Mouse (Mus musculus): Measurements from ENCODE around the gene Gm21974. TPM values are rescaled to one million over a fixed set of nuclear protein-coding genes. Genes with fewer than 3 reads are reported as not detected.

Gene Gm21974
- total and polyA plus RNA-seq, 3 experiments, result not detected

GRCm38 (mm10) chr7:127887781-127888180, 7.5 kb downstream of the Gm21974 start:
- H3K27ac ChIP-seq (ENCODE audit: insufficient read depth, low read depth), result no peak overlapping the region
- H3K4me2 ChIP-seq (ENCODE audit: insufficient read depth, low read depth, poor library complexity, severe bottlenecking), result no peak overlapping the region
- TF ChIP-seq ZC3H11A (IDR thresholded peaks at IDR 0.05; ENCODE audit: low read depth, low read length), result no peak
- no peak for TF ChIP-seq MXI1 (IDR thresholded peaks at IDR 0.05; ENCODE audit: low read depth, low read length)
- no peak for TF ChIP-seq RAD21 (IDR thresholded peaks at IDR 0.05; ENCODE audit: low read depth, low read length)
- no peak for TF ChIP-seq ZNF384 (IDR thresholded peaks at IDR 0.05; ENCODE audit: low read depth, low read length)
- TF ChIP-seq CTCF (conservative IDR thresholded peaks at IDR 0.05 in 1 of 2, IDR thresholded peaks at IDR 0.05 in 1 of 2; ENCODE audit: low read depth in 2 of 2, low read length in 2 of 2), result no peak
- TF ChIP-seq MEF2A (IDR thresholded peaks at IDR 0.05; ENCODE audit: borderline replicate concordance, low read depth, low read length), result no peak
- TF ChIP-seq BHLHE40 (IDR thresholded peaks at IDR 0.05; ENCODE audit: low read depth, low read length), result no peak
- no peak for TF ChIP-seq CHD1 (IDR thresholded peaks at IDR 0.05; ENCODE audit: low read depth, low read length)
- TF ChIP-seq MAFK (IDR thresholded peaks at IDR 0.05; ENCODE audit: insufficient replicate concordance, low read length), result no peak
- no peak for TF ChIP-seq SIN3A (IDR thresholded peaks at IDR 0.05; ENCODE audit: low read length)
- TF ChIP-seq MAZ (IDR thresholded peaks at IDR 0.05; ENCODE audit: low read depth, low read length), result no peak
- peaks cover 3 to 47% of the 10 kb centered on the region in 2 experiments for H3K4me1 ChIP-seq (ENCODE audit: control insufficient read depth in 1 of 2, insufficient read depth in 2 of 2)
- H3K27me3 ChIP-seq (replicated peaks), result no peaks in the 10 kb centered on the region
- H3K9ac ChIP-seq (ENCODE audit: insufficient read depth, low read depth), result no peak overlapping the region
- no peak for DNase-seq (ENCODE audit: extremely low read depth)
- in situ Hi-C loops (cut with MboI; ENCODE audit: low pct_ligation_motif_present, low pct_unique_long_range_greater_than_20kb, low sequenced_read_pairs), result no loop called here
- no peak overlapping the region for H3K4me3 ChIP-seq (replicated peaks in 1 of 3; ENCODE audit: low read depth in 2 of 3, low read length in 2 of 3, poor library complexity in 1 of 3)
- peaks cover 60 to 96% of the 10 kb centered on the region in 2 experiments for H3K36me3 ChIP-seq (replicated peaks in 1 of 2; ENCODE audit: control insufficient read depth in 1 of 2, insufficient read depth in 1 of 2, low read length in 1 of 2)
- H3K79me2 ChIP-seq (replicated peaks; ENCODE audit: control insufficient read depth, extremely low read depth, insufficient read depth, poor library complexity, severe bottlenecking), result no peaks in the 10 kb centered on the region; the same call in 1 of the 2 replicates
- dilution Hi-C loops (cut with MboI; ENCODE audit: extremely low pct_ligation_motif_present, extremely low pct_unique_long_range_greater_than_20kb, low sequenced_read_pairs), result no loop called here
- H3K9me3 ChIP-seq (replicated peaks; ENCODE audit: low read length), result no peaks in the 10 kb centered on the region

- Histone ChIP-seq H3K9ac (ENCODE audit: insufficient read depth, low read depth) (no peak overlapping the region), H3K79me2 (replicated peaks; ENCODE audit: control insufficient read depth, extremely low read depth, insufficient read depth, poor library complexity, severe bottlenecking) (no peaks in the 10 kb centered on the region; the same call in 1 of the 2 replicates), H3K4me3 (replicated peaks in 1 of 3; ENCODE audit: low read depth in 2 of 3, low read length in 2 of 3, poor library complexity in 1 of 3) (no peak overlapping the region), H3K27ac (ENCODE audit: insufficient read depth, low read depth) (no peak overlapping the region), H3K4me2 (ENCODE audit: insufficient read depth, low read depth, poor library complexity, severe bottlenecking) (no peak overlapping the region), H3K27me3 (replicated peaks) (no peaks in the 10 kb centered on the region), H3K36me3 (replicated peaks in 1 of 2; ENCODE audit: control insufficient read depth in 1 of 2, insufficient read depth in 1 of 2, low read length in 1 of 2) (peaks cover 66 to 98% of the 10 kb centered on the region in 2 experiments), H3K4me1 (ENCODE audit: control insufficient read depth in 1 of 2, insufficient read depth in 2 of 2) (peaks cover 3 to 47% of the 10 kb centered on the region in 2 experiments), H3K9me3 (replicated peaks; ENCODE audit: low read length) (peaks cover 4% of the 10 kb centered on the region)
- dilution Hi-C loops (cut with MboI; ENCODE audit: extremely low pct_ligation_motif_present, extremely low pct_unique_long_range_greater_than_20kb, low sequenced_read_pairs), result no loop called here
- in situ Hi-C loops (cut with MboI; ENCODE audit: low pct_ligation_motif_present, low pct_unique_long_range_greater_than_20kb, low sequenced_read_pairs), result no loop called here
- DNase-seq (ENCODE audit: extremely low read depth), result no peak
- TF ChIP-seq MEF2A (IDR thresholded peaks at IDR 0.05; ENCODE audit: borderline replicate concordance, low read depth, low read length) (no peak), ZC3H11A (IDR thresholded peaks at IDR 0.05; ENCODE audit: low read depth, low read length) (no peak), SIN3A (IDR thresholded peaks at IDR 0.05; ENCODE audit: low read length) (no peak), NRF1 (IDR thresholded peaks at IDR 0.05; ENCODE audit: low read depth, low read length) (no peak), MAX (IDR thresholded peaks at IDR 0.05; ENCODE audit: low read length) (no peak)
These were observed 8.1 kb downstream of the Gm21974 start for GRCm38 (mm10) chr7:127887191-127887590.

GRCm38 (mm10) chr7:127886551-127886950, 8.7 kb downstream of the Gm21974 start:
- no peaks in the 10 kb centered on the region; the same call in 1 of the 2 replicates for H3K79me2 ChIP-seq (replicated peaks; ENCODE audit: control insufficient read depth, extremely low read depth, insufficient read depth, poor library complexity, severe bottlenecking)
- dilution Hi-C loops (cut with MboI; ENCODE audit: extremely low pct_ligation_motif_present, extremely low pct_unique_long_range_greater_than_20kb, low sequenced_read_pairs), result no loop called here
- peaks cover 72 to 98% of the 10 kb centered on the region in 2 experiments for H3K36me3 ChIP-seq (replicated peaks in 1 of 2; ENCODE audit: control insufficient read depth in 1 of 2, insufficient read depth in 1 of 2, low read length in 1 of 2)
- no peak for TF ChIP-seq ETS1 (conservative IDR thresholded peaks at IDR 0.05; ENCODE audit: low read depth, low read length)
- no peak for TF ChIP-seq KAT2A (IDR thresholded peaks at IDR 0.05; ENCODE audit: insufficient replicate concordance, low read length)
- TF ChIP-seq CTCF (conservative IDR thresholded peaks at IDR 0.05 in 1 of 2, IDR thresholded peaks at IDR 0.05 in 1 of 2; ENCODE audit: low read depth in 2 of 2, low read length in 2 of 2), result no peak
- no peak for TF ChIP-seq MEF2A (IDR thresholded peaks at IDR 0.05; ENCODE audit: borderline replicate concordance, low read depth, low read length)
- no peak for TF ChIP-seq UBTF (IDR thresholded peaks at IDR 0.05; ENCODE audit: low read depth, low read length)
- TF ChIP-seq JUN (IDR thresholded peaks at IDR 0.05; ENCODE audit: insufficient read depth, low read depth, low read length), result no peak
- no peak for TF ChIP-seq E2F4 (IDR thresholded peaks at IDR 0.05; ENCODE audit: insufficient replicate concordance, low read depth, low read length)
- no peak for TF ChIP-seq USF2 (conservative IDR thresholded peaks at IDR 0.05; ENCODE audit: low read depth, low read length)
- peaks cover 11% of the 10 kb centered on the region for H3K9me3 ChIP-seq (replicated peaks; ENCODE audit: low read length)
- H3K27ac ChIP-seq (ENCODE audit: insufficient read depth, low read depth), result no peak overlapping the region
- no peak overlapping the region for H3K9ac ChIP-seq (ENCODE audit: insufficient read depth, low read depth)
- H3K4me2 ChIP-seq (ENCODE audit: insufficient read depth, low read depth, poor library complexity, severe bottlenecking), result no peak overlapping the region
- in situ Hi-C loops (cut with MboI; ENCODE audit: low pct_ligation_motif_present, low pct_unique_long_range_greater_than_20kb, low sequenced_read_pairs), result no loop called here
- H3K27me3 ChIP-seq (replicated peaks), result no peaks in the 10 kb centered on the region
- peaks cover 3 to 47% of the 10 kb centered on the region in 2 experiments for H3K4me1 ChIP-seq (ENCODE audit: control insufficient read depth in 1 of 2, insufficient read depth in 2 of 2)
- H3K4me3 ChIP-seq (replicated peaks in 1 of 3; ENCODE audit: low read depth in 2 of 3, low read length in 2 of 3, poor library complexity in 1 of 3), result no peak overlapping the region
- DNase-seq (ENCODE audit: extremely low read depth), result no peak
